Mouse (Mus musculus): ENCODE data around the gene Tprkb. TPM values are rescaled to one million over a fixed set of nuclear protein-coding genes. Genes with fewer than 3 reads are reported as not detected.

Gene Tprkb
- polyA plus RNA-seq, 1 experiment from 2014 or later: 61.3 TPM

Other genes starting within 250 kb of the Tprkb start
- gene Nat8f7, start 198.7 kb upstream of the Tprkb start, polyA plus RNA-seq (2015; fragmentation: Nextera tagmentation; extraction: Ambion mirVana): 0.38 and 0.40 TPM in 2 replicates
- 0.14 TPM in 1 of 2 replicates, not detected in the other for gene Nat8f3, start 146.1 kb upstream of the Tprkb start, polyA plus RNA-seq (2015; fragmentation: Nextera tagmentation; extraction: Ambion mirVana)
- gene Nat8f6, start 90.9 kb upstream of the Tprkb start, polyA plus RNA-seq (2015; fragmentation: Nextera tagmentation; extraction: Ambion mirVana): 0.18 TPM in 1 of 2 replicates, not detected in the other
- 7.7 and 10.7 TPM in 2 replicates for gene Nat8f5, start 90.9 kb upstream of the Tprkb start, polyA plus RNA-seq (2015; fragmentation: Nextera tagmentation; extraction: Ambion mirVana)
- 50.2 and 51.8 TPM in 2 replicates for gene Nat8, start 79.8 kb upstream of the Tprkb start, polyA plus RNA-seq (2015; fragmentation: Nextera tagmentation; extraction: Ambion mirVana)
- gene Nat8f2, start 42.7 kb upstream of the Tprkb start, polyA plus RNA-seq (2015; fragmentation: Nextera tagmentation; extraction: Ambion mirVana): 0.16 and 0.38 TPM in 2 replicates
- 38.7 and 41.4 TPM in 2 replicates for gene Nat8f4, start 7.0 kb upstream of the Tprkb start, polyA plus RNA-seq (2015; fragmentation: Nextera tagmentation; extraction: Ambion mirVana)
- 18.1 and 19.0 TPM in 2 replicates for gene Nat8f1, start 3.8 kb downstream of the Tprkb start, polyA plus RNA-seq (2015; fragmentation: Nextera tagmentation; extraction: Ambion mirVana)
- 37.1 and 39.9 TPM in 2 replicates for gene Dusp11, start 49.8 kb downstream of the Tprkb start, polyA plus RNA-seq (2015; fragmentation: Nextera tagmentation; extraction: Ambion mirVana)
- gene Figla, start 104.3 kb downstream of the Tprkb start, polyA plus RNA-seq (2015; fragmentation: Nextera tagmentation; extraction: Ambion mirVana): not detected in 2 replicates
- gene Add2, start 116.8 kb downstream of the Tprkb start, polyA plus RNA-seq (2015; fragmentation: Nextera tagmentation; extraction: Ambion mirVana): 2.0 and 2.1 TPM in 2 replicates